Mouse (Mus musculus) lung, postnatal 0 days (tissue): ENCODE results near the gene Clmp.

ENCODE experiments used
- CTCF ChIP-seq: IDR thresholded peaks from 2 replicates; pipeline ENCODE4 v1.5.1; 2016; ENCODE audit warnings: antibody characterized with exemption, mild to moderate bottlenecking
- EP300 ChIP-seq: IDR thresholded peaks from 2 replicates; pipeline ENCODE4 v1.6.1; 2016; ENCODE audit warnings: antibody characterized with exemption, mild to moderate bottlenecking, control low read depth

DNA sequence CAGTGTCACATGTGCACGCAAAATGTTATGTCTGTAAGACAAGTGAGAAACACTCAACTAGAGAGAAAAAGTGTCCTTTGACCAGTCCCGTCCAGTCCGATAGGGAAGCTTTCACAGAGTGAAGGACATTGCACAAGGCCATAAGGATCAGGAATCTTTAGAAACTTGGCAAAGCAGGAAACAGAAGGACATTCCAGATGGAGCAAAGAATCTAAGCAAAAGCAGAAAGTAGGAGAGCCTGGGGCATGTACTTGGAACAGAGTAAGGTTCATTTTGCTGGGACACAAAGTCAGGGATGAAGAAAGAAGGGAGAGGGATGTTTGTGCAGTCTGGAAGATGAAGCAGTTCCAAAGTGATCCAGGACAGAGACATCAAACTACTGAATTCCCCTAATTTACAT is 36.3 kb upstream of the Clmp start:
- TF ChIP-seq EP300 (no peak; the same call in 1 of the 2 replicates), CTCF (no peak)
